Mouse (Mus musculus) intestine, postnatal 0 days (tissue): ENCODE data around the gene Slc16a13. TPM values are rescaled to one million over a fixed set of nuclear protein-coding genes. Genes with fewer than 3 reads are reported as not detected.

Source experiments
- ATAC-seq: fragments of 200-750 bp; cut with Nextera tagmentation; 2 replicates; pipeline ENCODE4 v1.8.0; 2017; ENCODE audit warnings: mild to moderate bottlenecking, moderate TSS enrichment, moderate library complexity
- H3K27ac ChIP-seq: fragments of 300-500 bp; sonication (generic); 2 replicates; pipeline ENCODE4 v1.5.1; 2014; ENCODE audit warnings: mild to moderate bottlenecking, low read depth, low read length, moderate library complexity
- H3K27me3 ChIP-seq: fragments of 300-500 bp; sonication (generic); replicated peaks from 2 replicates; pipeline ENCODE4 v1.6.1; 2014; ENCODE audit warnings: low read length, mixed read lengths; ENCODE audit not compliant: control insufficient read depth, insufficient read depth
- H3K36me3 ChIP-seq: fragments of 300-500 bp; sonication (generic); 2 replicates; pipeline ENCODE4 v1.6.1; 2014; ENCODE audit warnings: mild to moderate bottlenecking, moderate library complexity; ENCODE audit not compliant: control insufficient read depth, insufficient read depth
- H3K4me1 ChIP-seq: fragments of 300-500 bp; sonication (generic); replicated peaks from 2 replicates; pipeline ENCODE4 v1.6.1; 2014; ENCODE audit warnings: antibody characterized with exemption, low read length, mixed read lengths; ENCODE audit not compliant: control insufficient read depth, insufficient read depth
- H3K4me2 ChIP-seq: fragments of 300-500 bp; sonication (generic); replicated peaks from 2 replicates; pipeline ENCODE4 v1.6.1; 2014; ENCODE audit warnings: low read depth, mild to moderate bottlenecking, moderate library complexity
- H3K4me3 ChIP-seq: fragments of 300-500 bp; sonication (generic); 2 replicates; pipeline ENCODE4 v1.5.1; 2014; ENCODE audit warnings: low read depth, low read length
- H3K9ac ChIP-seq: fragments of 300-500 bp; sonication (generic); 2 replicates; pipeline ENCODE4 v1.6.1; 2014; ENCODE audit warnings: mild to moderate bottlenecking, low read depth, low read length
- H3K9me3 ChIP-seq: fragments of 300-500 bp; sonication (generic); 2 replicates; pipeline ENCODE4 v1.6.1; 2016; ENCODE audit warnings: mixed run types; ENCODE audit not compliant: control insufficient read depth
- CTCF ChIP-seq: sonication (generic); IDR thresholded peaks from 2 replicates; pipeline ENCODE4 v1.5.1; 2016; ENCODE audit warnings: low read depth, mild to moderate bottlenecking, control low read depth, antibody characterized with exemption, moderate library complexity
- WGBS: fragments of 180-500 bp; shearing (Covaris S2); extraction: QIAGEN DNeasy Blood & Tissue Kit; methylation state at CpG from one replicate; pipeline ENCODE4 v1.1.7; 2014; 5-methylcytosine and 5-hydroxymethylcytosine counted together
- polyA plus RNA-seq: library from polyadenylated mRNA; unstranded; fragments of >200 nt; fragmentation: Nextera tagmentation; extraction: Ambion mirVana; gene quantifications from 2 replicates; pipeline ENCODE4 v1.2.1, GENCODE M21; 2015

The Slc16a13 gene
- polyA plus RNA-seq, 1 experiment from 2014 or later: 9.9 TPM

DNA sequence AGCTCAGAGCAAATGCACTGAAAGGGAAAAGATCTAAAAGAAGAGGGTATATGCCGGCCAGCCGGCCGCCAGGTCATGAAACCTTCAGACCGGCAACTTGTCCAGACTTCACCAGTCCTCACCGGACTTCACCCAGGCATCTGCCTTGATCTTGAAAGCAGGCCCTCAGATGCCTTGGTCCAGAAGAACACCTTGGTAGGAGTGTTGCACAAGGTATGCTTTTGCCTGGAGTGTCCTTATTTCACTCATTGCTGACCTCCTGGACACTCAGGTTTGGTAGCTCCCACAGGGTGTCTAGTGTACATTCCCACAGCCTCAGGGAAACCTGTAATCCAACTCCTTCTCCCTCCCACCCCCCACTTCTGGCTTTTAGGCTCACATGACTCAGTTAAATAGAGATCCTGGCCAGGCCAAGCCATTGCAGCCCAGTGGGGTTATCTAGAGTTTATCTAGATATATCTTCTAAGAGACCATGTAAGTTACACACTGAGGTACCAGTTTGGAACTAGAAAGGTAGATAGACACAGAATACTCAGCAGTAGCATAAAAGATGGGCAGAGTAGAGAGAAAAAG, 20.7 kb downstream of the Slc16a13 start:
- no peaks in the 10 kb centered on the region for H3K9me3 ChIP-seq
- ATAC-seq: no peak
- no peak overlapping the region for H3K27ac ChIP-seq
- H3K9ac ChIP-seq: no peak overlapping the region
- TF ChIP-seq CTCF: no peak
- H3K4me2 ChIP-seq: no peak overlapping the region
- no peaks in the 10 kb centered on the region for H3K36me3 ChIP-seq
- H3K27me3 ChIP-seq: no peaks in the 10 kb centered on the region
- 94% methylated on average over 5 of the region's 5 CpGs for WGBS
- H3K4me1 ChIP-seq: no peaks in the 10 kb centered on the region
- no peak overlapping the region for H3K4me3 ChIP-seq

GRCm38 (mm10) chr11:70199107-70199506, 21.8 kb downstream of the Slc16a13 start:
- no peaks in the 10 kb centered on the region for H3K9me3 ChIP-seq
- 70% methylated on average over 8 of the region's 8 CpGs for WGBS

GRCm38 (mm10) chr11:70198332-70198731, 22.5 kb downstream of the Slc16a13 start:
- 72% methylated on average over 3 of the region's 3 CpGs for WGBS
- no peaks in the 10 kb centered on the region for H3K27me3 ChIP-seq
- TF ChIP-seq CTCF: no peak

More at GRCm38 (mm10) chr11:70199107-70199506, 21.8 kb downstream of the Slc16a13 start:
- H3K4me3 ChIP-seq: no peak overlapping the region
- H3K27ac ChIP-seq: no peak overlapping the region
- H3K36me3 ChIP-seq: no peaks in the 10 kb centered on the region
- TF ChIP-seq CTCF: no peak
- no peak overlapping the region for H3K9ac ChIP-seq
- H3K4me2 ChIP-seq: no peak overlapping the region
- H3K27me3 ChIP-seq: no peaks in the 10 kb centered on the region
- no peak for ATAC-seq
- no peaks in the 10 kb centered on the region for H3K4me1 ChIP-seq

DNA sequence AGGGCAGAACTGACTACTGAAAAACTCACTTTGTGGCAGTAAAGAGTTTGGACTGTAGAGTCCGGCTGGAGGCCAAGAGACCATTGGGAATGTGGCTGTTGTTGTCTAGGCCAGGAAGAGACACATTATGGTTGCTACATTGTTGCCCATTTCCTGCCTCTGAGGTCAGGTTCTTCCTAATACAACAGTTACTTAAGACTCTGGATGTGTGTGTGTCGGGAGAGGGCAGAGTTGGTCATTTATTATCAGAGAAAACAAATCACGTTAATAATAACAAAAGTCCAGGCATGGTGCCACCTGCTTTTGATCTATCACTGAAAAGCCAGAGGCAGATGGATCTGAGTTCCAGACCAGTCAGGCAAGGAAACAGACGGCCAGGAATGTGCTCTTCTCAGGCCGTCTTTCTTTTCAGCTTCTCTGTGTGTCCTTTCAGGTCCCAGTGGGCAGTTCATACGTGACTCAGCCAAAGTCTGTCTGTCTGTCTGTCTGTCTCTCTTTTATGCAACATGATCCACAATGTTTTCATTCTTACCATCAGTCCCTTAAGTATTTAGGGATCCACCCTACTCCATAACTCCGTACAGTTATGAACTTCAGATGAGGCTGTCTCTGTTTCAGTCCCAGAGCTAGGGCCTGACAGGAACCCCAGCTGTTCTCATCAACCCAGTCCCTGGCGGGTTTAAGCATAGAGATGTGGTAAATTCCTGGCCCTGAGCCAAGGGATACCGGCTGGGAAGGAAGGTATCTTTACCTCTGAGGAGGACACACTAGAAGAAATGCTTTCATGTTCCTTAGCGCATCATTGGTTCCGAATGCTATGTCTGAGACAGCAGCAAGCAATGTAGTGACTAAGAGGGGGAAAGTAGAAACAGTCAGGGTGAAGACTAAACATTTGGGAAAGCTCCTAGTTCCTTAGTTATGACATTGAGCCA, 27.2 kb downstream of the Slc16a13 start:
- H3K36me3 ChIP-seq: no peaks in the 10 kb centered on the region
- 46% methylated on average over 11 of the region's 11 CpGs for WGBS
- H3K4me1 ChIP-seq: no peaks in the 10 kb centered on the region
- no peaks in the 10 kb centered on the region for H3K9me3 ChIP-seq
- H3K4me2 ChIP-seq: no peak overlapping the region
- TF ChIP-seq CTCF: no peak
- H3K9ac ChIP-seq: no peak overlapping the region
- no peak overlapping the region for H3K27ac ChIP-seq
- no peaks in the 10 kb centered on the region for H3K27me3 ChIP-seq
- H3K4me3 ChIP-seq: no peak overlapping the region
- ATAC-seq: no peak

More at GRCm38 (mm10) chr11:70198332-70198731, 22.5 kb downstream of the Slc16a13 start:
- ATAC-seq: no peak
- no peaks in the 10 kb centered on the region for H3K36me3 ChIP-seq
- H3K9ac ChIP-seq: no peak overlapping the region
- no peak overlapping the region for H3K4me2 ChIP-seq
- H3K9me3 ChIP-seq: no peaks in the 10 kb centered on the region
- no peak overlapping the region for H3K27ac ChIP-seq
- no peak overlapping the region for H3K4me3 ChIP-seq
- H3K4me1 ChIP-seq: no peaks in the 10 kb centered on the region

GRCm38 (mm10) chr11:70192157-70192556, 28.7 kb downstream of the Slc16a13 start:
- H3K36me3 ChIP-seq: no peaks in the 10 kb centered on the region
- no peak for TF ChIP-seq CTCF
- WGBS: 71% methylated on average over 4 of the region's 4 CpGs
- ATAC-seq: no peak
- no peaks in the 10 kb centered on the region for H3K27me3 ChIP-seq
- no peak overlapping the region for H3K9ac ChIP-seq
- no peaks in the 10 kb centered on the region for H3K9me3 ChIP-seq
- H3K27ac ChIP-seq: no peak overlapping the region
- no peak overlapping the region for H3K4me3 ChIP-seq
- H3K4me2 ChIP-seq: no peak overlapping the region
- H3K4me1 ChIP-seq: no peaks in the 10 kb centered on the region

- Histone ChIP-seq H3K9ac (no peak overlapping the region), H3K4me1 (no peaks in the 10 kb centered on the region), H3K27ac (no peak overlapping the region), H3K9me3 (no peaks in the 10 kb centered on the region), H3K36me3 (no peaks in the 10 kb centered on the region), H3K27me3 (no peaks in the 10 kb centered on the region), H3K4me2 (no peak overlapping the region), H3K4me3 (no peak overlapping the region)
- ATAC-seq: no peak
- 69% methylated on average over 6 of the region's 6 CpGs for WGBS
- no peak for TF ChIP-seq CTCF
Measured at GRCm38 (mm10) chr11:70191188-70191587, 29.7 kb downstream of the Slc16a13 start.
